Mouse (Mus musculus) hindbrain, postnatal 0 days (tissue): ENCODE measurements at regions not wholly inside any gene's neighbourhood (a gene's known extent, or its start where the extent isn't known, plus 50 kb on each side); places are given as distances from the start of the nearest gene placed in this dataset.

Source experiments
- ATAC-seq: fragments of 200-750 bp; cut with Nextera tagmentation; 2 replicates; pipeline ENCODE4 v1.8.0; 2017; ENCODE audit warnings: mild to moderate bottlenecking, moderate TSS enrichment, moderate library complexity
- DNase-seq: peaks from one replicate; pipeline ENCODE4 v3.0.0-alpha.2; 2015; ENCODE audit warnings: low spot score
- H3K27ac ChIP-seq: fragments of 300-500 bp; sonication (generic); 2 replicates; pipeline ENCODE4 v1.5.1; 2014; ENCODE audit warnings: mild to moderate bottlenecking
- H3K27me3 ChIP-seq: fragments of 300-500 bp; sonication (generic); 2 replicates; pipeline ENCODE4 v1.6.1; 2014; ENCODE audit warnings: low read length, mixed read lengths; ENCODE audit not compliant: insufficient read depth
- H3K36me3 ChIP-seq: fragments of 300-500 bp; sonication (generic); 2 replicates; pipeline ENCODE4 v1.6.1; 2014; ENCODE audit warnings: low read length, mixed read lengths; ENCODE audit not compliant: insufficient read depth
- H3K4me1 ChIP-seq: fragments of 300-500 bp; sonication (generic); 2 replicates; pipeline ENCODE4 v1.6.1; 2014; ENCODE audit warnings: antibody characterized with exemption, low read length, mixed read lengths; ENCODE audit not compliant: insufficient read depth
- H3K4me2 ChIP-seq: fragments of 300-500 bp; sonication (generic); 2 replicates; pipeline ENCODE4 v1.6.1; 2014; ENCODE audit warnings: low read depth, mild to moderate bottlenecking, low read length, moderate library complexity, mixed read lengths
- H3K4me3 ChIP-seq: fragments of 300-500 bp; sonication (generic); 2 replicates; pipeline ENCODE4 v1.5.1; 2014; ENCODE audit warnings: low read length
- H3K9ac ChIP-seq: fragments of 300-500 bp; sonication (generic); replicated peaks from 2 replicates; pipeline ENCODE4 v1.6.1; 2014; ENCODE audit warnings: mild to moderate bottlenecking, low read length, moderate library complexity, mixed read lengths
- H3K9me3 ChIP-seq: fragments of 300-500 bp; sonication (generic); 2 replicates; pipeline ENCODE4 v1.6.1; 2016; ENCODE audit warnings: low read length, mixed read lengths
- CTCF ChIP-seq: IDR thresholded peaks from 2 replicates; pipeline ENCODE4 v1.5.1; 2016; ENCODE audit warnings: antibody characterized with exemption, control low read depth, low read depth
- WGBS: fragments of 180-500 bp; shearing (Covaris S2); extraction: QIAGEN DNeasy Blood & Tissue Kit; methylation state at CpG from one replicate; pipeline ENCODE4 v1.1.7; 2014; 5-methylcytosine and 5-hydroxymethylcytosine counted together

DNA sequence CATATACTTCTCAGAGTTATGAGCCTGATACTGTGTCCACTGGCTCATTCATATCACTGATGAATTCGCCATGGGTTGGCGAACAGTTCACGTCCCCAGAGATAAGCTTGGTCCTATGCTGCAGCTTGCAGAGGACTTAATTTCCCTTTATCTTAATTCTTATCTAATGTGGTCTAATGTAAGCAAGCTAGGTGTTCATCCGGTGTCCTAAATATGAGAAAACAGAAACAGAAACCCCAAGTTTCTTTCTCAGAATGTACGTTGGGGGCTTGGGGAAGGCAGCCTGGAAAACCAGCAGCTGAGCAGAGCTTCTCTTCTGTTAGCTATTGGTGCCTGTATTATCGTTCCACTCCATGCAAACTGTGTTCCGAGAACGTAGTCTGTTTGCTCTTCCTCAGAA, 170.1 kb downstream of the 1700064H15Rik start:
- Histone ChIP-seq H3K4me2 (no peak overlapping the region), H3K9ac (no peak overlapping the region), H3K36me3 (no peaks in the 10 kb centered on the region), H3K27me3 (no peaks in the 10 kb centered on the region), H3K4me1 (no peaks in the 10 kb centered on the region), H3K27ac (no peak overlapping the region), H3K4me3 (no peak overlapping the region), H3K9me3 (no peaks in the 10 kb centered on the region)
- no peak for DNase-seq
- no peak for ATAC-seq
- 96% methylated on average over 8 of the region's 8 CpGs for WGBS
- TF ChIP-seq CTCF, result no peak

DNA sequence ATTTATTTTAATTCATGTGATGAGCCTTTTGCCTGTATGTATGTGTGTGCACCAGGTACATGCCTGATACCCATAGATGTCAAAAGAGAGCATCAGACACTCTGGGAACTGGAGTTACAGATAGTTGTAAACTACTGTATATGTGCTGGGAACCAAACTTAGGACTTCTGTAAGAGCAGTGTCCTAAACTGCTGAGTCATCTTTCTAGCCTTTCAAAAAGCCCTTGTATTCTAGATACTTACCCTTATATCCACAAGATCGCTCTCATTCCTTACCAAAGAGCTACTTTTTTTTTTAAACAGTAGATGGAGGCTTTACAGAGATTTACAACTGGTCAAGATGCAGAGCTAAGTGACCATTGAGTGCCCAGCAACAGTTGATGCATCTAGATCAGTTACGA, 171.0 kb downstream of the 1700064H15Rik start:
- ATAC-seq (no peak), DNase-seq (no peak)
- no peak overlapping the region for H3K27ac ChIP-seq
- no peaks in the 10 kb centered on the region for H3K9me3 ChIP-seq
- no peak overlapping the region for H3K9ac ChIP-seq
- no peaks in the 10 kb centered on the region for H3K4me1 ChIP-seq
- TF ChIP-seq CTCF, result no peak
- no peak overlapping the region for H3K4me2 ChIP-seq
- no peaks in the 10 kb centered on the region for H3K36me3 ChIP-seq
- no peak overlapping the region for H3K4me3 ChIP-seq
- 90% methylated on average over 2 of the region's 2 CpGs for WGBS
- H3K27me3 ChIP-seq, result no peaks in the 10 kb centered on the region

DNA sequence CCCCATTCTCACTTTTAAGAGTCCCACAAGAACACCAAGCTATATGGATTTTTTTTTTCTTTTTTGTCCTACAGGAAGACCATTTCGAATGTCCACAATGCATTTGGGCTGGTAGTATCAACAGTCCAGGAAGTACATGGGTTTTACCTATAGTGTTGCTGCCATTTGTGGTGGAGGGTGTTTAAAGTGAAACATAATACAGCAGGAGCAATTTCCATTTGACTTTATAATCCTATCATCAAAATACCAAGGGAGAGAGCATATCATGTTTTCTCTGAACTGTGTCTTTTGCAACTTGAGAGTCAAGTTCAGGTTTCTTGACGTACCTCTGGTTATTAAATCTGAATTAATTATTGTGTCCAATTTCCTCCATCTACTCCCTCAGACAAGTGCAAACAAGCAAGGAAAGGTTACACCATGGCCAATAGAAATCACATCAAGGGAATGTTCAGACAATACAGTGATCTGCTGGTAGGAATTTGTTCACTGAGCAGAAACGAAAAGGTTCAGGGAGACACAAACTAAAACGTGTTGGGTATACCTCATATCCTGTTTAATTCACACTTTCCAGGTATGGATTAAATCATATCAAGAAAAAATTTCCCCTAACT, 172.5 kb downstream of the 1700064H15Rik start:
- Histone ChIP-seq H3K36me3 (no peaks in the 10 kb centered on the region), H3K9me3 (no peaks in the 10 kb centered on the region), H3K9ac (no peak overlapping the region), H3K27ac (no peak overlapping the region), H3K4me1 (no peaks in the 10 kb centered on the region), H3K4me3 (no peak overlapping the region), H3K4me2 (no peak overlapping the region), H3K27me3 (no peaks in the 10 kb centered on the region)
- DNase-seq (no peak), ATAC-seq (no peak)
- WGBS, result 87% methylated on average over 4 of the region's 4 CpGs
- TF ChIP-seq CTCF, result no peak

DNA sequence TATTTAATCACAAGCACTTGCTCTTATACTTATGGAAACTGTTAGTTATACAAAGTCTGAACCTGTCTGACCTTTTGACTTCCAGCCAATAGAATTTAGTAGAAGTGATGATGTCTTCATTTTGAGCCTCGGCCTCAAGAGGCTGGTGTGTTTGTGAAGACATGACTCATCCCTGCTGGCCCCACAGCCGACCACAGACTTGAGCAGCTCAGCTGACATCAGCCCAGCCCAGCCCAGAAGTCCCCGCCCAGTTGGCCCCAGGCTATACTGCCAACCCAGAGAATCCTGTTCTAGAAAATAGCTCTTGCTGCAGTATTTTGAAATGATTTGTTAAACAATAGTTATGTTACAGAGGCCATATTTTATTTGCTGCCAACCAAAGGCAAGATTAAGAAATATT, 177.5 kb downstream of the 1700064H15Rik start:
- WGBS, result 44% methylated on average over 3 of the region's 3 CpGs

DNA sequence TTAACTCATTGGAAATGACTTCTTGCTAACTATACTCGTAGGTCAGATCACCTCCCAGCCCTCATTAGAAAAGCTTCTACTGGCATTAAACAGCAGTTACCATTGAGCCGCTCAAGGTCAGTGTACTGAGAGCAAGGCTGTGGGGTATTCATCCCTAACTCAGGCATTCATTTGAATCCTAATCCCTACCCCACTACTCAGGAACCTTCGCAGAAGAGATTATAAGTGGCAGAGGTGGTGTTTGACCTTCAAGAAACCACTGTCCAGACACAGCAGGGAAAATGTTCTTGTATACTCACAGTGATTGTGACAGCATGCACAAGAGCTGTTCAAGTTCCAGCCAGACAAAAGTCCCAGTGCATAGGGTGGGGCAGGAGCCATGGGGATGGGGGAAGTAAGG, 179.5 kb downstream of the 1700064H15Rik start:
- no peaks in the 10 kb centered on the region for H3K4me1 ChIP-seq
- H3K9ac ChIP-seq, result no peak overlapping the region
- H3K27me3 ChIP-seq, result no peaks in the 10 kb centered on the region
- no peaks in the 10 kb centered on the region for H3K36me3 ChIP-seq
- no peak for TF ChIP-seq CTCF
- no peaks in the 10 kb centered on the region for H3K9me3 ChIP-seq
- 85% methylated on average over 3 of the region's 3 CpGs for WGBS
- no peak overlapping the region for H3K4me3 ChIP-seq
- no peak overlapping the region for H3K4me2 ChIP-seq
- ATAC-seq (no peak), DNase-seq (no peak)
- no peak overlapping the region for H3K27ac ChIP-seq

More for the DNA sequence above, 177.5 kb downstream of the 1700064H15Rik start:
- no peak overlapping the region for H3K4me3 ChIP-seq
- no peak overlapping the region for H3K9ac ChIP-seq
- H3K4me1 ChIP-seq, result no peaks in the 10 kb centered on the region
- DNase-seq, result no peak
- H3K27ac ChIP-seq, result no peak overlapping the region
- TF ChIP-seq CTCF, result no peak
- no peaks in the 10 kb centered on the region for H3K36me3 ChIP-seq
- H3K9me3 ChIP-seq, result no peaks in the 10 kb centered on the region
- no peak overlapping the region for H3K4me2 ChIP-seq
- no peaks in the 10 kb centered on the region for H3K27me3 ChIP-seq
- ATAC-seq, result no peak

DNA sequence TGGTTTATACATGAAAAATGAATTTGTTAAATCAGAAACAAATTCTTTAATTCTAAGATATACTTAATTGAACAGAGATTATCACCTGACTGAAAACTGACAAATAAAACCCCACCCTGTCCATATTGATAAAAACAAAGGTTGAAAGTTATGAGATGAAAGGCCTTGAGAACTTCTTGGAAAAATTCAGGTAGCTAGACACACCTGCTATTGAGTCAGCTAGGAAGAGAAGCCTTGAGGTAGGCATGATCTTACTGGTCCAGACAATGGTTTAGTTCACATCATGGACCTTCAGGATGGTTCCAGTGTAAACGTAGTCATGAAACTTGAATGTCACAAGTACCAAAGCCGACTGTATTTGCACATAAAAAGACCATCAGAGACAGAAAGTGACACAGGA, 180.3 kb downstream of the 1700064H15Rik start:
- H3K27me3 ChIP-seq, result no peaks in the 10 kb centered on the region
- WGBS, result 82% methylated on average over 2 of the region's 2 CpGs
- H3K4me3 ChIP-seq, result no peak overlapping the region
- no peaks in the 10 kb centered on the region for H3K36me3 ChIP-seq
- H3K4me1 ChIP-seq, result no peaks in the 10 kb centered on the region
- no peak for ATAC-seq
- no peak overlapping the region for H3K9ac ChIP-seq
- no peak overlapping the region for H3K4me2 ChIP-seq
- no peak for DNase-seq
- no peaks in the 10 kb centered on the region for H3K9me3 ChIP-seq
- TF ChIP-seq CTCF, result no peak
- H3K27ac ChIP-seq, result no peak overlapping the region

DNA sequence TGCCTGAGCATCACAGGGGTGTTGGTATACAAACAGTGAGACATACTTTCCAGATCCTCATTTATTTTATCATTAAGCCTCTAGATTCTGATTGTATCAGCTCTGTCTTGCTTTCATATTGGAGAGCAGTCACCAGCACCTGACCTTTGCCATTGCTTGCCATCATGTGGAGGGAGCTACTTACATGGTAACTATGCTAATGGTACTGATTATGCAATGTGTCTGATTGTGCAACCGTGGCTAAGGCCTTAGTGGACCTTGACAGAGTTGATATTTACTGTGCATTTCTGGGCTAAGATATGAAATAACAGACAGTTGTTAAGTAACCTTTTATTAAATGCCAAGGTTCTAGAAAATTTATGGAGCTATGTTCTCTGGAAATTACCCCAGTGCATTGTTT, 180.7 kb downstream of the 1700064H15Rik start:
- H3K27me3 ChIP-seq, result no peaks in the 10 kb centered on the region
- no peak for TF ChIP-seq CTCF
- no peak overlapping the region for H3K4me2 ChIP-seq
- no peaks in the 10 kb centered on the region for H3K36me3 ChIP-seq
- no peaks in the 10 kb centered on the region for H3K4me1 ChIP-seq
- H3K9ac ChIP-seq, result no peak overlapping the region
- H3K4me3 ChIP-seq, result no peak overlapping the region
- no peak for ATAC-seq
- no peaks in the 10 kb centered on the region for H3K9me3 ChIP-seq
- no peak overlapping the region for H3K27ac ChIP-seq
- WGBS, result 63% methylated on average over 1 of the region's 1 CpGs
- DNase-seq, result no peak
